Comparison of ENCODE assay signal across 17 mouse cellular contexts in genomic region chr1:105111236-105111635, GRCm38 (mm10).
DNase-seq lines count a peak whose midpoint lies in the region; ATAC-seq and TF ChIP-seq lines count a peak whose summit lies in the region.
"Had no signal": no experiment of that assay in that cellular context is flagged by ENCODE, and none has a peak within 500 bp of the region (broad histone marks: within the 10 kb centered on the region; RNA-seq: fewer than 3 reads in every experiment).

No protein-coding gene starts in this region.

- peak overlapping the region; percentile 2; the same call in 1 of the 2 replicates for H3K27ac ChIP-seq in forebrain, embryonic 10.5 days
- H3K27ac ChIP-seq in forebrain, postnatal 0 days (ENCODE audit: low read depth, low read length) = no peak overlapping the region
- peak overlapping the region; percentile 26; the same call in 1 of the 2 replicates for H3K27ac ChIP-seq in hindbrain, embryonic 15.5 days (replicated peaks)
- H3K27ac ChIP-seq: embryonic facial prominence, embryonic 13.5 days; liver, embryonic 13.5 days had no signal

- no peak overlapping the region for H3K9ac ChIP-seq in forebrain, postnatal 0 days
- H3K9ac ChIP-seq in hindbrain, embryonic 15.5 days = no peak overlapping the region
- H3K9ac ChIP-seq: embryonic facial prominence, embryonic 13.5 days; liver, embryonic 13.5 days had no signal

- no peak overlapping the region for H3K4me2 ChIP-seq in forebrain, postnatal 0 days (ENCODE audit: low read depth)
- H3K4me2 ChIP-seq in hindbrain, embryonic 15.5 days = no peak overlapping the region
- H3K4me2 ChIP-seq: embryonic facial prominence, embryonic 13.5 days; liver, embryonic 13.5 days had no signal

- no peak overlapping the region for H3K4me3 ChIP-seq in forebrain, embryonic 10.5 days
- H3K4me3 ChIP-seq in forebrain, postnatal 0 days (ENCODE audit: low read depth, low read length) = no peak overlapping the region
- no peak overlapping the region for H3K4me3 ChIP-seq in hindbrain, embryonic 15.5 days
- H3K4me3 ChIP-seq: embryonic facial prominence, embryonic 13.5 days; liver, embryonic 13.5 days had no signal

- no peak for ATAC-seq in forebrain, postnatal 0 days
- no peak; the same call in 1 of the 2 replicates for ATAC-seq in hindbrain, embryonic 15.5 days (ENCODE audit: low FRiP score, low read depth)
- ATAC-seq: inflammation-experienced regulatory T-cells, adult 6 months had no signal

- no peaks in the 10 kb centered on the region for H3K9me3 ChIP-seq in forebrain, embryonic 10.5 days
- H3K9me3 ChIP-seq in forebrain, postnatal 0 days (ENCODE audit: low read length) = no peaks in the 10 kb centered on the region
- H3K9me3 ChIP-seq in hindbrain, embryonic 15.5 days = no peaks in the 10 kb centered on the region
- H3K9me3 ChIP-seq: embryonic facial prominence, embryonic 13.5 days; liver, embryonic 13.5 days had no signal

- no peak for TF ChIP-seq CTCF in forebrain, postnatal 0 days (IDR thresholded peaks at IDR 0.05; ENCODE audit: low read depth)

- WGBS in forebrain, embryonic 10.5 days = 51% methylated on average over 4 of the region's 4 CpGs
- 11% methylated on average over 4 of the region's 4 CpGs for WGBS in forebrain, postnatal 0 days
- WGBS in hindbrain, embryonic 15.5 days = 25% methylated on average over 4 of the region's 4 CpGs

- no peaks in the 10 kb centered on the region for H3K27me3 ChIP-seq in forebrain, embryonic 10.5 days (ENCODE audit: poor library complexity, severe bottlenecking)
- no peaks in the 10 kb centered on the region for H3K27me3 ChIP-seq in forebrain, postnatal 0 days (ENCODE audit: insufficient read depth, low read length)
- no peaks in the 10 kb centered on the region for H3K27me3 ChIP-seq in hindbrain, embryonic 15.5 days
- H3K27me3 ChIP-seq: embryonic facial prominence, embryonic 13.5 days; liver, embryonic 13.5 days had no signal

- no peak for DNase-seq in forebrain, embryonic 10.5 days (ENCODE audit: extremely low spot score, low spot score)
- DNase-seq in forebrain, postnatal 0 days = no peak
- peak; percentile 58 for DNase-seq in brain, adult 2 months (ENCODE audit: low read depth, low spot score)
- peak; percentile 14 to 42 for DNase-seq in cerebellum, postnatal 14 days
- DNase-seq in thymus, adult 18-20 months = no peak
- no peak for DNase-seq in adipocyte (ENCODE audit: low spot score)
- no peak for DNase-seq in adrenal gland, postnatal 14 days
- DNase-seq: adrenal gland, postnatal 25 days; gastrocnemius, postnatal 14 days; kidney, postnatal 10 days; liver, embryonic 13.5 days; lung, postnatal 10 days; right cerebral cortex, postnatal 25 days; thymus, adult 2 months had no signal

- no peaks in the 10 kb centered on the region for H3K36me3 ChIP-seq in forebrain, embryonic 10.5 days (replicated peaks)
- H3K36me3 ChIP-seq in forebrain, postnatal 0 days (ENCODE audit: insufficient read depth) = no peaks in the 10 kb centered on the region
- H3K36me3 ChIP-seq in hindbrain, embryonic 15.5 days = no peaks in the 10 kb centered on the region
- H3K36me3 ChIP-seq: embryonic facial prominence, embryonic 13.5 days; liver, embryonic 13.5 days had no signal

- peaks cover 10% of the 10 kb centered on the region for H3K4me1 ChIP-seq in forebrain, embryonic 10.5 days
- no peaks in the 10 kb centered on the region for H3K4me1 ChIP-seq in forebrain, postnatal 0 days (ENCODE audit: insufficient read depth)
- H3K4me1 ChIP-seq in hindbrain, embryonic 15.5 days (replicated peaks) = 0 out of 2 replicates have a peak, but pooled peaks cover 4% of the 10 kb centered on the region
- H3K4me1 ChIP-seq: embryonic facial prominence, embryonic 13.5 days; liver, embryonic 13.5 days had no signal

Comparison
In these comparisons a context has a peak if more than half of its experiments do, and no peak if none do; other contexts are left out.
1. DNase-seq: peak in brain, adult 2 months (single experiment) and cerebellum, postnatal 14 days (2 of 2); none in forebrain, embryonic 10.5 days (single experiment), forebrain, postnatal 0 days (single experiment), thymus, adult 18-20 months (0 of 2), adipocyte (single experiment) and adrenal gland, postnatal 14 days (single experiment).